Mouse (Mus musculus): ENCODE measurements around the gene Rps2. TPM values are rescaled to one million over a fixed set of nuclear protein-coding genes. Genes with fewer than 3 reads are reported as not detected.
"Not testable (repeated sequence)": the region's sequence is repeated elsewhere in the genome, so short reads cannot be mapped to it uniquely, and the experiment has no call there.

Rps2 gene
- 1,693 and 1,819 TPM in 2 replicates for polyA plus RNA-seq (2016; fragmentation: Nextera tagmentation; extraction: Ambion mirVana)

DNA sequence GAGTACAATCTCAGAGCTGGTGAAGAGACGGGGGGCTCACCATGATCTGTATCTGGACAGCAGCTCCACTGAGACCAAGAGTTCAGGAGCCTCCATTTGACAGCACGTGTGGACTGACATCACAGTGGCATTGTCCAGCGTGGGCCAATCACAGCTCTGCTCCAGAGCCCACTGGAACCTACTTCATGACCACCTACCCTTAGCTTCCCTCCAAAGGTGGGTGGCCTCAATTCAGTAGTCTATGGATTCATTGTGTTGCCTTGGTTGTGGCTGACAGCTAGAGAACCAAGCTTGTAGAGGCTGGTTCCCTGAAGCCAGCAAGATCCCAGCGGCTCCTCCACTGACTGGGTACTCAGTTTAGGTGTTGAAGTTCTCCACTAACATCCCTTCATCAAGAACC is at the start of gene Rps2, which contains the start of gene Rnf151:
Gene Rps2, plus strand, starts transcription at position 174 of the 400 bp plus-strand sequence.
Gene Rnf151, minus strand, starts transcription at position 121 of the 400 bp plus-strand sequence.
- no peak for DNase-seq (ENCODE audit: low spot score)
- WGBS: 79% methylated on average over 4 of the region's 4 CpGs
- no peaks in the 10 kb centered on the region for H3K27me3 ChIP-seq (replicated peaks; ENCODE audit: low read depth, poor library complexity, severe bottlenecking)
- peak within 1 kb of the TSS; percentile 94; the same call in 1 of the 2 replicates for H3K27ac ChIP-seq (replicated peaks)
- H3K4me1 ChIP-seq: peaks cover 25% of the 10 kb centered on the region
- peak within 1 kb of the TSS; percentile 90 for H3K4me3 ChIP-seq
- H3K36me3 ChIP-seq (replicated peaks): peaks cover 60% of the 10 kb centered on the region
- H3K9me3 ChIP-seq: no peaks in the 10 kb centered on the region

DNA sequence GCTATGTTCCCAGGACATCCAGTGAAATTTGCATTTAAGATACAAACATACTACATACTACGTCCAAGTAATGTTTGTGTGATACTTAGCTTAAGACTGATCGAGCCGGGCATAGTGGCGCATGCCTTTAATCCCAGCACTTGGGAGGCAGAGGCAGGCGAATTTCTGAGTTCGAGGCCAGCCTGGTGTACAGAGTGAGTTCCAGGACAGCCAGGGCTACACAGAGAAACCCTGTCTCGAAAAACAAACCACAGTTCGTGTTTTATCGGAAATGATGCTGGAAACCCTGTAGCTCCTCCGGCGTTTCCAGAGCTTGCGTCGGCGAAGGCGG is 48.7 kb upstream of the Rps2 start:
- WGBS: 12% methylated on average over 15 of the region's 15 CpGs
- H3K27ac ChIP-seq (replicated peaks): peak overlapping the region; percentile 90
- not testable (repeated sequence) for DNase-seq (ENCODE audit: low spot score)

DNA sequence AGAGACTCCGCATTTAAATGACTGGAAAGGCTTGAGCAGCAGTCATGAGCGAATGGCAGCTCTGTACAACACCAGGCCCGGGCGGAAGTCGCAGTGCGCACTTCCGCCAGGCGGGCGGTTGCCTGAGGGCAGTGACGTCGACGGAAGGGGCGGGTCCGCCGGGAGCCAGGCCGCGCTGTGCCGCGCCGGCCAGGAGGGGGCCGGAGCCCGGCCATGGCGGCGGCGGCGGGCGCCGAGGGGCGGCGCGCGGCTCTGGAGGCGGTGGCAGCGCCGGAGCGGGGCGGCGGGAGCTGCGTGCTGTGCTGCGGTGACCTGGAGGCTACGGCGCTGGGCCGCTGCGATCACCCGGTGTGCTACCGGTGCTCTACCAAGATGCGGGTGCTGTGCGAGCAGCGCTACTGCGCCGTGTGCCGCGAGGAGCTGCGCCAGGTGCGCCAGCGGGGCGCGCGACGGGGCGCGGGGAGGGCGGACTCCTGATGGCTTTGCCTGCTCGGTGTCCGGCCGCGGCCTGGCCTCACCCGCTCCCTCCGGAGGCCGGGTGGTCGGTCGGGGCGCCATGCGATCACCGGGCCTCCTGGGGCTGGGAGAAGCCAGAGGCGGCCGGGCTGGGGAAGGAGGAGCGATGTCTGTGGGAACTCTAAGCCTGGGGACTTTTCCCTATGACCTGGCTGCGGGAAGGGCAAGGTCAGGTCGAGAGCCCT is 48.2 kb upstream of the Rps2 start, which contains the start of gene Zfp598:
Gene Zfp598, plus strand, starts transcription at position 143 of the 701 bp plus-strand sequence.
- 0 out of 2 replicates have a peak, but pooled peaks cover 14% of the 10 kb centered on the region for H3K36me3 ChIP-seq (replicated peaks)
- peak within 1 kb of the TSS; percentile 81 for H3K4me3 ChIP-seq
- peak within 1 kb of the TSS; percentile 90 for H3K27ac ChIP-seq (replicated peaks)
- H3K9me3 ChIP-seq: no peaks in the 10 kb centered on the region
- peak; percentile 96 for DNase-seq (ENCODE audit: low spot score)
- no peaks in the 10 kb centered on the region for H3K27me3 ChIP-seq (replicated peaks; ENCODE audit: low read depth, poor library complexity, severe bottlenecking)
- peaks cover 49% of the 10 kb centered on the region for H3K4me1 ChIP-seq
- under 1% methylated on average over 80 of the region's 80 CpGs for WGBS

More for the DNA sequence above, 48.7 kb upstream of the Rps2 start:
- Histone ChIP-seq H3K4me3 (peak overlapping the region; percentile 81), H3K36me3 (replicated peaks) (0 out of 2 replicates have a peak, but pooled peaks cover 12% of the 10 kb centered on the region), H3K4me1 (peaks cover 46% of the 10 kb centered on the region)
- not testable (repeated sequence) for H3K9me3 ChIP-seq; H3K27me3 ChIP-seq (replicated peaks; ENCODE audit: low read depth, poor library complexity, severe bottlenecking)

DNA sequence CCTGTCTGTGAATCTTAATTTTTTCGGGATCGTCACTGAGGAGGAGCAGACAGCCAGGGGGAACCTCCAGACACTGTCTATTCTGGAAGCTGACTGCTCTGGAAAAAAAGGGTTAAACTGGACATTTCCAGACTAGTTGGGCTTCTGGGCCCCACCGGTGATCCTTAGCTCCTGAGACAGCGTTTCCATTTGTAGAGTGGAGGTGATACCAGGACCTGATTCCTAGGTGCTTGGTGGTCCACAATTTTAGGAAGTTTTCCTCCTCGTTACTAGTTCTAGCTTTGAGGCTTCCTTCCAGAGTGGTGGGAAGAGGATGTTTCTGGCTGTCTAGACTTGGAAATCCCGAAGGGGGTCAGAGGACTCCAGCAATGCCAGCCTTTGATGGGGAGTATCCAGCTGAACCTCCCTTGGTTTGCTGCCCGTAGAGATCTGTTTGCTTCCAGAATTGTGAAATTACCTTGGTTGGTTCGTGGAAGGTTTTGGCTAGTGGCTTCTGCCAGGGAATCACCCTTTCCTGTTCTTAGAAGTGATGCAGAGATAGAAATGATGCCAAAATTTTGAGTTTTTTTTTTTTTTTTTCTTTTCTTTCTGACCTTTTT is 47.6 kb upstream of the Rps2 start:
- peak overlapping the region; percentile 90 for H3K27ac ChIP-seq (replicated peaks)
- H3K9me3 ChIP-seq: no peaks in the 10 kb centered on the region

DNA sequence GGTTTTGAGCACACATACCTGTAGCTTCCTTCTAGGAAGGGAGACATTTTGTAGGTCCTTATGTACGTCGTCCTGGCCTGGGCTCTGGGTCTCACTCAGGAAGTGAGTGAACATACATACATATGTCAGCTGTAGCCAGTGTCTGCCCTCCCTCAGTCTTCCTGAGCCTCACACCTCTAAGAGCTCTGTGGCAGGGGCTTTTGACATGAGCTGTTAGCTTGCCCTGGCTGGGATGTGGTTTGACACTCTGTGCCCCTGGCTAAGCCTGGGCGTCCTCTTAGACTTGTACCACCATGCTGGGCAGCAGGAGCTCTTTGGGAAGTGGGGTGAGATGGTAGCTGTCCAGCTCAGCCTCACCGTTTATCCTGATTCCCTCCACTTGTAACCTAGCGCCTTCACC is 46.6 kb upstream of the Rps2 start:
- H3K27me3 ChIP-seq (replicated peaks; ENCODE audit: low read depth, poor library complexity, severe bottlenecking): no peaks in the 10 kb centered on the region
- H3K36me3 ChIP-seq (replicated peaks): peaks cover 15% of the 10 kb centered on the region
- H3K27ac ChIP-seq (replicated peaks): no peak overlapping the region
- peak overlapping the region; percentile 81 for H3K4me3 ChIP-seq
- 72% methylated on average over 5 of the region's 5 CpGs for WGBS
- peaks cover 49% of the 10 kb centered on the region for H3K4me1 ChIP-seq
- DNase-seq (ENCODE audit: low spot score): no peak
- no peaks in the 10 kb centered on the region for H3K9me3 ChIP-seq

More for the DNA sequence above, 47.6 kb upstream of the Rps2 start:
- H3K4me1 ChIP-seq: peaks cover 49% of the 10 kb centered on the region
- WGBS: 16% methylated on average over 8 of the region's 8 CpGs
- no peaks in the 10 kb centered on the region for H3K27me3 ChIP-seq (replicated peaks; ENCODE audit: low read depth, poor library complexity, severe bottlenecking)
- DNase-seq (ENCODE audit: low spot score): no peak
- H3K4me3 ChIP-seq: peak overlapping the region; percentile 81
- 0 out of 2 replicates have a peak, but pooled peaks cover 14% of the 10 kb centered on the region for H3K36me3 ChIP-seq (replicated peaks)

DNA sequence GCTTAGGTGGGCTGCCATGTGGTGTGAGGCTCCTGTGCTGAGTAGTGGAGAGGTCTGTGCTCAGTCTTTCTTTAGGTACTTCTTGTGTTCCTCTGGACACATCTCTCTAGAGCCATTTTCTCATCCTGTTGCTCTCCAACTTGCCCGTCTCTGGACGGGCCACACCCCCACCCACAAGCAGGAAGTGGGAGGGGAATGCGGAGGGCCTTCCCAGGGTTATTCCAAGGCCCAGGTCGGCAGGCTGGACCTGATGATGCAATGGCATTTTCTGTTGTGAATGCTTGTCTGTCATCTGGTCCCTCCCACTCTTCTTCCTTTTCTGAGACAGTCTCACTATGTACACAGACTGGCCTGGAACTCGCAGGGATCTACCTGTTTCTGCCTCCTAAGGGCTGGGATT is 45.8 kb upstream of the Rps2 start:
- 32% methylated on average over 5 of the region's 5 CpGs for WGBS
- peak; percentile 41 for DNase-seq (ENCODE audit: low spot score)
- Histone ChIP-seq H3K36me3 (replicated peaks) (peaks cover 23% of the 10 kb centered on the region), H3K4me1 (peaks cover 49% of the 10 kb centered on the region), H3K27ac (replicated peaks) (no peak overlapping the region), H3K9me3 (no peaks in the 10 kb centered on the region), H3K4me3 (peak overlapping the region; percentile 81), H3K27me3 (replicated peaks; ENCODE audit: low read depth, poor library complexity, severe bottlenecking) (no peaks in the 10 kb centered on the region)

DNA sequence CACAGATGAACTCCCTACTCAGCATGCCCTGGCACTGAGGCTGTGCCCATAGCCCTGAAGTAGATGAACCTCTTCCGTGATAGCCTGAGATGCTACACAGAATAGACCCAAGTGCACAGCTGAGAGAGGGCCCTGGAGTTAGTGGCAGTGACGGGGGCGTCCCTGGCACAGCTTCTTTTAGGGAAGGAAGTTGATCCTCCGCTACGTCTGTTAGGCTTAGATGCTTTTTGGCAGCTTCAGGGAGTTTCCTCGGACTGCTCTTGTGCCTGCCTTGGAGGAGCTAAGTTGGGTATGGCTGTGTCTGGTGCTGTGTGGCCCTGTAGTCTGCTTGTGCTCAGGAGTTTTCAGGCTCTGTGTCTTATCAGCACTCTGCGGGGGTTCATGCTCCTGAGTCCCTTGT is 43.6 kb upstream of the Rps2 start:
- DNase-seq (ENCODE audit: low spot score): no peak
- peaks cover 44% of the 10 kb centered on the region for H3K36me3 ChIP-seq (replicated peaks)
- 89% methylated on average over 7 of the region's 7 CpGs for WGBS
- H3K27ac ChIP-seq (replicated peaks): no peak overlapping the region
- H3K4me3 ChIP-seq: no peak overlapping the region
- H3K4me1 ChIP-seq: peaks cover 41% of the 10 kb centered on the region
- no peaks in the 10 kb centered on the region for H3K27me3 ChIP-seq (replicated peaks; ENCODE audit: low read depth, poor library complexity, severe bottlenecking)
- no peaks in the 10 kb centered on the region for H3K9me3 ChIP-seq

DNA sequence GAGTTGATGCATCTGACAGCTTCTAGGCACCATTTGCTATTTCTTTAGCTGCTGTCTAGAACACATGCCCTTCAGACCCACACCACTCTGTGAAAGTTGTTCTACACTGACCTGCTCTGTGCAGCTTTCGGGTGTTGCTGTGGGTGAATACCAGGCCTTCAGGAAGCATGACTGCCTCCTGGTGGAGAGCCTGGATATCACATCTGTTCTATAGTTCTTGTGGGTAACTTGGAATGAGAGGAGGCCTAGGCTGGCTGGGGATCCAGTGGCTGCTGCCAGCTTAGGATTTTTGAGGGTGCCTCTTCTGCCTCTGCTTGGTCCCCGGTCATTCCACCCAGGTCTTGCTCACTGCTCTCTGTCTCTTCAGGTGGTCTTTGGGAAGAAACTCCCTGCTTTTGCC is 41.7 kb upstream of the Rps2 start:
- H3K36me3 ChIP-seq (replicated peaks): peaks cover 63% of the 10 kb centered on the region
- H3K4me1 ChIP-seq: peaks cover 28% of the 10 kb centered on the region
- no peak overlapping the region for H3K27ac ChIP-seq (replicated peaks)
- WGBS: 66% methylated on average over 2 of the region's 2 CpGs
- no peak overlapping the region for H3K4me3 ChIP-seq
- no peaks in the 10 kb centered on the region for H3K9me3 ChIP-seq
- peak; percentile 74 for DNase-seq (ENCODE audit: low spot score)
- H3K27me3 ChIP-seq (replicated peaks; ENCODE audit: low read depth, poor library complexity, severe bottlenecking): no peaks in the 10 kb centered on the region

DNA sequence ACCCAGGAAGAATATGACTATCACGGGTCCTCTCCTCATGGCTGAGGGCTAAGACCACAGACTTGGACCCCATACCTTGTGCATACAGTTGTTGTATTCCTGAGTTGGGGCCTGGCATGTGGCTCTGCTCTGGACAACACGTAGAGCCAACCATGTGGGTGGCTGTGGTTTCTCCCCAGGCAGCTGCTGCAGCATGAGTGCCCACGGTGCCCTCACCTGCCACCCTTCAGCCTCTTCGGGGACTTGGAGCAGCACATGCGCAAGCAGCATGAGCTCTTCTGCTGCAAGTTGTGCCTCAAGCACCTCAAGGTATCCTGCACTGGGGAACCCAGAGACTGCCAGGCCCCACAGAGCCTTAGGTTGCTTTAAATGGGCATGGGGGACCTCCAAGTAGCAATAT is 41.0 kb upstream of the Rps2 start:
- H3K36me3 ChIP-seq (replicated peaks): peaks cover 70% of the 10 kb centered on the region
- WGBS: 96% methylated on average over 5 of the region's 5 CpGs

DNA sequence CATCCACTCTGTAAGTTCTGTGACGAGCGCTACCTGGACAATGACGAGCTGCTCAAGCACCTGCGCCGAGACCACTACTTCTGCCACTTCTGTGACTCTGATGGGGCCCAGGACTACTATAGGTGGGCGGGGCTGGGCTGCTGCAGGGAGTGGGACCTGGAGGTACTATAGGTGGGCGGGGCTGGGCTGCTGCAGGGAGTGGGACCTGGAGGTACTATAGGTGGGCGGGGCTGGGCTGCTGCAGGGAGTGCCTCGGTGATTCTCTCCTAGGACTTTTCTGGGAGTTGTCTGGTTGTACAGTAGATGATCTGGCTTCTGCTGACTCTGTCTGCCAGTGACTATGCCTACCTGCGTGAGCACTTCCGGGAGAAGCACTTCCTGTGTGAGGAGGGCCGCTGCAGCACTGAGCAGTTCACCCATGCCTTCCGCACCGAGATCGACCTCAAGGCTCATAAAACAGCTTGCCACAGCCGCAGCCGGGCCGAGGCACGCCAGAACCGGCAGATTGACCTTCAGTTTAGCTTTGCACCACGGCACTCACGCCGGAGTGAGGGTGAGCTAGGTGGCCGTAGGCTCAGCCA is 40.3 kb upstream of the Rps2 start:
- Histone ChIP-seq H3K4me3 (no peak overlapping the region), H3K4me1 (peaks cover 14% of the 10 kb centered on the region; the same call in 1 of the 2 replicates), H3K27ac (replicated peaks) (no peak overlapping the region), H3K27me3 (replicated peaks; ENCODE audit: low read depth, poor library complexity, severe bottlenecking) (no peaks in the 10 kb centered on the region), H3K36me3 (replicated peaks) (peaks cover 77% of the 10 kb centered on the region), H3K9me3 (no peaks in the 10 kb centered on the region)
- no peak for DNase-seq (ENCODE audit: low spot score)
- 94% methylated on average over 24 of the region's 24 CpGs for WGBS

More for the DNA sequence above, 41.0 kb upstream of the Rps2 start:
- H3K4me3 ChIP-seq: no peak overlapping the region
- DNase-seq (ENCODE audit: low spot score): no peak
- H3K27me3 ChIP-seq (replicated peaks; ENCODE audit: low read depth, poor library complexity, severe bottlenecking): no peaks in the 10 kb centered on the region
- H3K27ac ChIP-seq (replicated peaks): no peak overlapping the region
- H3K4me1 ChIP-seq: peaks cover 21% of the 10 kb centered on the region
- no peaks in the 10 kb centered on the region for H3K9me3 ChIP-seq

DNA sequence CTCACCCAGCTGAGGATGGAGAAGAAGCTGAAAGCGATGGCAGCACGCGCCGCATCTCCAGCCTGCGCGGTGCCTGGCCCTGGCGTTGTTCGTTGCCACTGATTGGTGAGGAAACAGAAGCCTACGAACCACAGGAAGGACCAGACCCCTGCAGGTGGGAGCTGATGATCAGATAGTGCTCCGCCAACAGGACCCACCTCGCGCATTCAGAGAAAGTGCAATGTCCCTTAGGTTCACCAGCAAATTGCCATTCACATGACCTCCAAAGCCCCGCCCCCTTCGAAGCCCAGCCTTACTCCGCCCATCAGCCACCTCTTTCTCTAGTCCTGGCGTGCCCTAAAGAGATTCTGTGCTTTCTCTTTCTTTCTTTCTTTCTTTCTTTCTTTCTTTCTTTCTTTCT is 31.4 kb upstream of the Rps2 start:
- Histone ChIP-seq H3K36me3 (replicated peaks) (peaks cover 12% of the 10 kb centered on the region), H3K9me3 (no peaks in the 10 kb centered on the region), H3K4me3 (peak overlapping the region; percentile 34), H3K27me3 (replicated peaks; ENCODE audit: low read depth, poor library complexity, severe bottlenecking) (peaks cover 58% of the 10 kb centered on the region), H3K27ac (replicated peaks) (no peak overlapping the region), H3K4me1 (peaks cover 31% of the 10 kb centered on the region)
- WGBS: 32% methylated on average over 16 of the region's 16 CpGs
- peak; percentile 64 for DNase-seq (ENCODE audit: low spot score)

DNA sequence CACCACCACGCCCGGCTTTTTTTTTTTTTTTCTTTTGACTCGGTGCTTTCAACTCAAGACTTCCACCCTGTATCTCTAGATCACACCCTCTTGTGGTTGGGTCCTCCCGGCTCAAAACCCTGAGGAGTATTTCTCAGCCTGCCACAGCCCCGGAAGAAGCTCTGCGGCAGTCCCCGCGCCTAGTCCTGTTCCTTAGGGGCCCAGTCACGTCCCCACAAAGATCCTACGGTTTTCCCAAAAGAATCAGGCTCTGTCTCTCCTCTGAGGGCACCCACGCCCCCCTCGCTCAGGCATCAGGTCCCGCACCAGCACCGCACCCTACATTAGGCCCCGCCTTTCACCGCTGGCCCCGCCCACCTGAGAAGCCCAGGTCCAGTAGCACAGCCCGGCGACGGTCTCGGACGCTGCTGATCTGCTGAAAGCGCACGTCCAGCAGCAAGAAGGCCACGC is 30.7 kb upstream of the Rps2 start:
- peak overlapping the region; percentile 50 for H3K4me3 ChIP-seq
- H3K9me3 ChIP-seq: no peaks in the 10 kb centered on the region
- H3K27ac ChIP-seq (replicated peaks): no peak overlapping the region
- H3K36me3 ChIP-seq (replicated peaks): peaks cover 9% of the 10 kb centered on the region
- peak; percentile 63 for DNase-seq (ENCODE audit: low spot score)
- peaks cover 31% of the 10 kb centered on the region for H3K4me1 ChIP-seq
- peaks cover 58% of the 10 kb centered on the region for H3K27me3 ChIP-seq (replicated peaks; ENCODE audit: low read depth, poor library complexity, severe bottlenecking)
- WGBS: 2% methylated on average over 25 of the region's 25 CpGs
